Mouse (Mus musculus): Measurements from ENCODE around the gene Prune2.

GRCm38 (mm10) chr19:17238471-17238870 is 282.6 kb downstream of the Prune2 start:
- no peak for TF ChIP-seq MEF2A (IDR thresholded peaks at IDR 0.05; ENCODE audit: extremely low read depth, insufficient replicate concordance, low read depth, low read length, poor library complexity, severe bottlenecking)
- no peak for TF ChIP-seq CTCF (IDR thresholded peaks at IDR 0.05 in 2 of 3, conservative IDR thresholded peaks at IDR 0.05 in 1 of 3; ENCODE audit: control insufficient read depth in 1 of 3, insufficient read depth in 1 of 3, low read depth in 2 of 3, low read length in 3 of 3, poor library complexity in 1 of 3, severe bottlenecking in 1 of 3)
- no peak for TF ChIP-seq ZNF384 (IDR thresholded peaks at IDR 0.05; ENCODE audit: low read depth, low read length)
- no peak for TF ChIP-seq SMC3 (IDR thresholded peaks at IDR 0.05; ENCODE audit: low read depth, low read length)
- no peak for TF ChIP-seq POLR2A (IDR thresholded peaks at IDR 0.05; ENCODE audit: control insufficient read depth in 1 of 2, insufficient read depth in 1 of 2, low read depth in 1 of 2, low read length in 2 of 2, poor library complexity in 1 of 2)
- TF ChIP-seq NELFE (IDR thresholded peaks at IDR 0.05; ENCODE audit: low read depth, low read length): no peak
- TF ChIP-seq MXI1 (IDR thresholded peaks at IDR 0.05; ENCODE audit: low read depth, low read length): no peak
- no peak for TF ChIP-seq KAT2A (conservative IDR thresholded peaks at IDR 0.05; ENCODE audit: low read depth, low read length)
- no peak for TF ChIP-seq JUND (IDR thresholded peaks at IDR 0.05; ENCODE audit: low read depth, low read length)

Measured in MEL (cell line).